Mouse (Mus musculus) liver, embryonic 11.5 days (tissue): ENCODE data around the gene Arpin. TPM values are rescaled to one million over a fixed set of nuclear protein-coding genes. Genes with fewer than 3 reads are reported as not detected.

Experiments used
- ATAC-seq: fragments of 200-750 bp; cut with Nextera tagmentation; replicated peaks from 2 replicates; pipeline ENCODE4 v1.8.0; 2017; ENCODE audit warnings: moderate number of reproducible peaks, mild to moderate bottlenecking, moderate TSS enrichment, moderate library complexity; ENCODE audit not compliant: low FRiP score
- DNase-seq: peaks from one replicate; pipeline ENCODE4 v3.0.0-alpha.2; 2017; ENCODE audit warnings: low spot score
- H3K27ac ChIP-seq: fragments of 300-500 bp; sonication (generic); 2 replicates; pipeline ENCODE4 v1.5.1; 2014; ENCODE audit warnings: mild to moderate bottlenecking, low read depth, low read length, control low read depth
- H3K27me3 ChIP-seq: fragments of 300-500 bp; sonication (generic); replicated peaks from 2 replicates; pipeline ENCODE4 v1.6.1; 2014; ENCODE audit warnings: low read length, mixed read lengths; ENCODE audit not compliant: control insufficient read depth, insufficient read depth
- H3K36me3 ChIP-seq: fragments of 300-500 bp; sonication (generic); 2 replicates; pipeline ENCODE4 v1.6.1; 2014; ENCODE audit warnings: mild to moderate bottlenecking, low read length, moderate library complexity, mixed read lengths; ENCODE audit not compliant: control insufficient read depth, insufficient read depth
- H3K4me1 ChIP-seq: fragments of 300-500 bp; sonication (generic); replicated peaks from 2 replicates; pipeline ENCODE4 v1.6.1; 2014; ENCODE audit warnings: low read length, mixed read lengths; ENCODE audit not compliant: control insufficient read depth, insufficient read depth
- H3K4me2 ChIP-seq: fragments of 300-500 bp; sonication (generic); 2 replicates; pipeline ENCODE4 v1.6.1; 2014; ENCODE audit warnings: mild to moderate bottlenecking, control low read depth, moderate library complexity
- H3K4me3 ChIP-seq: fragments of 300-500 bp; sonication (generic); 2 replicates; pipeline ENCODE4 v1.5.1; 2014; ENCODE audit warnings: low read depth, low read length, control low read depth
- H3K9ac ChIP-seq: fragments of 300-500 bp; sonication (generic); 2 replicates; pipeline ENCODE4 v1.6.1; 2014; ENCODE audit warnings: low read depth, low read length, control low read depth
- H3K9me3 ChIP-seq: fragments of 300-500 bp; sonication (generic); 2 replicates; pipeline ENCODE4 v1.6.1; 2016; ENCODE audit warnings: low read length, inconsistent platforms, mixed read lengths; ENCODE audit not compliant: control insufficient read depth
- WGBS: fragments of 180-500 bp; shearing (Covaris S2); extraction: QIAGEN DNeasy Blood & Tissue Kit; methylation state at CpG from one replicate; pipeline ENCODE4 v1.1.7; 2014; 5-methylcytosine and 5-hydroxymethylcytosine counted together
- polyA plus RNA-seq: library from polyadenylated mRNA; unstranded; fragments of >200 nt; fragmentation: Nextera tagmentation; extraction: Ambion mirVana; gene quantifications from 2 replicates; pipeline ENCODE4 v1.2.1, GENCODE M21; 2014

Arpin gene
- polyA plus RNA-seq, 1 experiment from 2014 or later, result 9.9 TPM

DNA sequence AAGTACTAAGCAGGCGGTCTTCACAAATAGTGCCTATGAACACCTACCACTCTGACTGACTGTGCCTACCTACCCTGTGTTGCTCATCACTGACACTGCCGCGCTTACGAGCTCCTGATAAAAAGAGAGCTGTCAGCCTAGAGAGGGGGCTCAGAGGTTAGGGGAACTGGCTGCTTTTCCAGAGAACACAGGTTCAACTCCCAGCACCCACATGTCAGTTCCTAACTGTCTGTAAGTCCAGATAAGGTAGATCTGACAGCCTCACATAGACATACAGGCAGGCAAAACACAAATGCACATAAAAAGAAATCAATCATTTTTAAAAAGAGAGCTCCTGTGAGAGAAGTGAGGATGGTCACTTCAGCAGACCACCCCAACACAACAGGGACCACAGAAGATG is 30.0 kb downstream of the Arpin start:
- DNase-seq, result no peak
- Histone ChIP-seq H3K4me3 (no peak overlapping the region), H3K27ac (no peak overlapping the region), H3K4me2 (no peak overlapping the region), H3K4me1 (peaks cover 3% of the 10 kb centered on the region; the same call in 1 of the 2 replicates), H3K27me3 (no peaks in the 10 kb centered on the region), H3K9me3 (no peaks in the 10 kb centered on the region), H3K9ac (no peak overlapping the region), H3K36me3 (peaks cover 11% of the 10 kb centered on the region)
- 80% methylated on average over 4 of the region's 4 CpGs for WGBS
- ATAC-seq, result 0 out of 2 replicates have a peak, but pooled peaks have one; percentile 39

DNA sequence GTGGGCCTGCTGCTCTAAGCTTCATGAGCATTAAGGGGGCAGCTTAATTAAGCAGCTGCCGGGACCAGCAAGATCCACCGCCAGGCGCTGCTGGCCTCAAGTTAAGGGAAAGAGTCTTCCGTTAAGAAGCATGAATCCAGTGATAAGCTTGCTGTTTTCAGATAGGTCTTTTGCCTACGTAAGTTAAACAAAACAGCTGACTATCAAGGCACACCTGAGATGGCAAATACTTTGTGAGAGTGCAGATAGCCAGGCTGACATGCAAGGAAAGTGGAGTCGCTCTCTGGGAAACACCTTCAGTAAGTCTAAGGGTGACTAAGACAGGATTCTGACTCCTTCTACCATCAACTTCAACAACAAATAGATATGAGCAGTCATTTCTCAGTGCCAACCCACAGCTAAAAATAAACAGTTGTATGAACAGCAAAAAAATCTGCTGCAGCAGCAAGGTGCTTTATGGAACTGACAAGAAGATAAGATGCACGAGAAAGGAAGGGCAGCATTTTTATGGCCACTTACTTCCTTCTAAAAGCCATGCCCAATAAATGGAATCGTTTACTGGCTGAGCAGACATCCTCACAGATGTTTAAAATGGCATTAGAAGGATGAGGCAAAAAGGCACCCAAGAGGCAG is 31.9 kb downstream of the Arpin start:
- Histone ChIP-seq H3K27me3 (no peaks in the 10 kb centered on the region), H3K9ac (0 out of 2 replicates have a peak overlapping the region, but pooled peaks have one; percentile 20), H3K4me1 (peaks cover 3% of the 10 kb centered on the region; the same call in 1 of the 2 replicates), H3K4me3 (no peak overlapping the region), H3K36me3 (peaks cover 4% of the 10 kb centered on the region; the same call in 1 of the 2 replicates), H3K4me2 (no peak overlapping the region), H3K27ac (no peak overlapping the region), H3K9me3 (no peaks in the 10 kb centered on the region)
- 59% methylated on average over 8 of the region's 8 CpGs for WGBS
- DNase-seq (no peak), ATAC-seq (peak; percentile 47)

DNA sequence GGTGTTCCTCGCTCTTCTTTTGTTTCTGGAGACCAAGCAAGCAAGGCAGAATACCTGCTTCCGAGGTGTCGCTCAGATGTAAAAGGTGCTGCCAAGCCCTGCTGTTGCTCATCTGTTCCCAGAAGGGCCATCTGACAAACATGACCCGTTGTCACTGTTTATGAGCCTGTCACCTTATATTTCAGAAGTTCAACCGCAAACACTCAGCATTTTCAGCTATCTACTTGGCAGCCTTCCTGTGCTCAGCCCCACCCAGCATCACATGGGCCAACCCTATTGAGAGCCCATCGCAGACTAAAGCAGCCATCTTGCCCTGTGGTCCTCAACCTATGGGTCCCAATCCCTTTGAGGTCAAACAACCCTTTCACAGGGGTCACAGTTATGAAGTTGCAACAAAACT is 34.4 kb downstream of the Arpin start:
- H3K9ac ChIP-seq, result no peak overlapping the region
- ATAC-seq, result peak; percentile 53; the same call in 1 of the 2 replicates

DNA sequence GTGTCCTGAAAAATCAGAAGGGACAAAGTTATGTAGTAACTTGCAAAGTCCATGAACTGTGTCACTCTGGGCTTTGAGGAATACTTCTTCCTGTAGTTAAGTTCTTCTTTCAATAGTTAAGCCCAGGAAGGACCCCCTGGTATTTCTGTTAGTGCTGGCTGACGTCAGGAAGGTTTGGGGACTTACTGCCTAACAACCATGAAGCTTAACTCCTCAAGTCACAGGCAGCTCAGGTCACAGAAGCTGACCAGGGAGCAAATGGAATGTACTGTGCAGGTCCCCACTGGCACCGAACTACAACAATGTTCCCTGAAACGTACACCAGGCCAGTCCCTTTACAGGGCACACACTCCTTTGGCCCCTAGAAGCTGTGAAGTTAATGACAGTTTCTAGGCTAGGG is 39.9 kb downstream of the Arpin start:
- ATAC-seq, result no peak

More for the DNA sequence above, 34.4 kb downstream of the Arpin start:
- no peak overlapping the region for H3K4me2 ChIP-seq
- H3K4me3 ChIP-seq, result no peak overlapping the region
- no peak overlapping the region for H3K27ac ChIP-seq
- peaks cover 3% of the 10 kb centered on the region; the same call in 1 of the 2 replicates for H3K4me1 ChIP-seq
- no peak for DNase-seq
- peaks cover 4% of the 10 kb centered on the region; the same call in 1 of the 2 replicates for H3K36me3 ChIP-seq
- no peaks in the 10 kb centered on the region for H3K9me3 ChIP-seq
- H3K27me3 ChIP-seq, result no peaks in the 10 kb centered on the region
- WGBS, result 85% methylated on average over 6 of the region's 6 CpGs

DNA sequence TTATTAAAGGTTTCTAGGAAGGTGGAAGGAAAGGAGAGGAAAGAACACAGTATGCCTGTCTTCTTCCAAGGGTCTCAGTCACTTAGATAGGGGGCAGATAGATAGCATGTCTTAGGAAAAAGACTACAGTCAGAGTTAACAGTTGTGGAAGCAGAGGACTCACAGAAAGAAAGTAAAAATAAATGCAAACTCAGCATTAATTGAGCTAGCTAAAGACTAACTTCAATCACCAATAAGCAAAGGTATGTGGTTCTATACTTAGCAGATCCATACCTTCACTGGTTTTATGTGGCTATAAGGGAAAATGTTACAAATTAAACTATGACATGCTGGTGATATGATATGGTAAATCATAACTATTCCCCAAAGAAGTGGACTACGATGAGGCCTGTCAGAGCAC is 40.4 kb downstream of the Arpin start:
- no peaks in the 10 kb centered on the region for H3K9me3 ChIP-seq
- no peak overlapping the region for H3K27ac ChIP-seq
- no peaks in the 10 kb centered on the region for H3K4me1 ChIP-seq
- no peaks in the 10 kb centered on the region for H3K27me3 ChIP-seq
- H3K4me2 ChIP-seq, result no peak overlapping the region
- no peak overlapping the region for H3K4me3 ChIP-seq
- DNase-seq (no peak), ATAC-seq (no peak)
- no peak overlapping the region for H3K9ac ChIP-seq
- peaks cover 2% of the 10 kb centered on the region; the same call in 1 of the 2 replicates for H3K36me3 ChIP-seq
- 100% methylated on average over 1 of the region's 1 CpGs for WGBS

More for the DNA sequence above, 39.9 kb downstream of the Arpin start:
- Histone ChIP-seq H3K9me3 (no peaks in the 10 kb centered on the region), H3K27me3 (no peaks in the 10 kb centered on the region), H3K4me1 (no peaks in the 10 kb centered on the region), H3K4me2 (no peak overlapping the region), H3K27ac (no peak overlapping the region), H3K9ac (no peak overlapping the region), H3K36me3 (peaks cover 2% of the 10 kb centered on the region; the same call in 1 of the 2 replicates), H3K4me3 (no peak overlapping the region)
- DNase-seq, result no peak
- 86% methylated on average over 3 of the region's 3 CpGs for WGBS

DNA sequence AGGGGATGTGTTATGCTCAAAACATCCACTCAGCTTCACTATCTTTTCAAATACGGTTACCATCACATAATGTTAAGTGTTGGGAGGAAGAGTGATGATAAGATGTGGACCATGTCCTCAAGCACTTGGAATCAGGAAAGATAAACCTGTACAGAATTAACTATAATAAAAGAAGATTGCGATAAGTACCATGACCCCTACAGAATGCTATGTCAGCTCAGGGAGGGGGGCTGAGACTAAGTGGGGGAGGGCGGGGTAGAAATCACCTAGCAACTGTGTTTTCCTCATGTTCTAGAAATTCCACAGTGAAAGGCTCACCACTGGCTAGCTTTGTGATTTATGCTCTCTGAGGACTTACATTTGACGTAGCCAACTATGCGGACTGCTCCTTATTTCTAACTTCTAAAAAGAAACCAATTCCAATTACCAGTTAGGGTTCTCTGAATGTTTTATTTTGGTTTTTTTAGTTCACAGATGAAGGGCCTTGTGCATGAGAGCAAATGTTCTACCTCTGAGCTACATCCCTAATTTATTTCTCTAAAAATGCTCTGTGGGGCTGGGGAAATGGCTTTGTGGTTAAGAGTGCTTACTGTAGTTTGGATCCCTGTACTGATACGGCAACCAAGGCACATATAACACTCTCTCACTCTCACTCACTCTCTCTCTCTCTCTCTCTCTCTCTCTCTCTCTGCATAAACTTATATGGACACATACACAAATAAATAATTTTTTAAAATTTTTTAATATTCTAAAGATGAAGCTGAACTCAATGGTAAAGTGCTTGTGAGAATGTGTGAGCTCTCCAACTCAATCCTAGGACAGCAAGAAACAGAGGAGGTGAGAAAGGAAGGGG is 42.4 kb downstream of the Arpin start:
- Histone ChIP-seq H3K4me3 (no peak overlapping the region), H3K9ac (no peak overlapping the region), H3K27ac (no peak overlapping the region), H3K27me3 (no peaks in the 10 kb centered on the region), H3K4me1 (no peaks in the 10 kb centered on the region), H3K4me2 (no peak overlapping the region), H3K9me3 (no peaks in the 10 kb centered on the region), H3K36me3 (0 out of 2 replicates have a peak, but pooled peaks cover 4% of the 10 kb centered on the region)
- 81% methylated on average over 6 of the region's 6 CpGs for WGBS
- ATAC-seq (no peak), DNase-seq (no peak)

DNA sequence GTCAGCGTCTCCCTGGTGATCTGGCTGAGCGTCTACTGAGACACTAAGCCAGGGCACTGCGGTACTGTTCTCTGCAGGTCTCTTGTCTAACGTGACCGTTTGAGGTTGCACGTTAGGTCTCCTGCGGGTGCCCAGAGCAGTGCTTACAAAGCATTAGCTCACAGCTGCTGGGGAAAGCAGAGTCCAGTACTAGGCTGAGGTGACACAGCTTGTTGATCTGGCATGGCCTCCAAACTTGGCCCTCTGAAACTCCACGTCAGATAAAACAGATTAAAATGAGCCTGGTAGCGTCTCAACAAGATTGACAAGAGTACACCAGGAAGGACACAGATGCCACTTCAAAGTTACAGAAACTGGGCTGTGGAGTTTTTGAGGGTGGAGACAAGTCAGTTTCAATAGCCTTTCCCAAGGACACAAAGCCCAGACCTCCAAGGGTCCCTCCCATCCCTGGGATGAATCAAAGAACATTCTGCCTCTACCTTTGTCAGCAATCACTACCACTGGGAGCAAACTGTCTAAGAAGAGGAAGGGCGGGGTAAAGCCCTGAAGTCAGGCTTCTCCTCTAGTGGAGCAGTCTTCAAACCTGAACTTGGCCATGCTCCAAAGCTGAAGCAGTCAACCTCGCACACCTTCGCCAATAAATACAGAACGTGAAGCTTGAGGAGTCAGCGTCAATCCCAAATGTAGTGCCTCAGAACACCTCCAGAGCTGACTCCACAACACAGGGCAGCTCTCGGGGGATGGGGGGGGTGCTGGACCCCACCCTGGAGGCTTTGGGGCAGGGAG is 44.5 kb downstream of the Arpin start:
- ATAC-seq (no peak), DNase-seq (no peak)
- 88% methylated on average over 15 of the region's 15 CpGs for WGBS
- no peak overlapping the region for H3K27ac ChIP-seq
- no peak overlapping the region for H3K9ac ChIP-seq
- H3K4me3 ChIP-seq, result no peak overlapping the region
- no peaks in the 10 kb centered on the region for H3K9me3 ChIP-seq
- no peak overlapping the region for H3K4me2 ChIP-seq
- H3K4me1 ChIP-seq, result no peaks in the 10 kb centered on the region
- no peaks in the 10 kb centered on the region for H3K27me3 ChIP-seq
- H3K36me3 ChIP-seq, result 0 out of 2 replicates have a peak, but pooled peaks cover 3% of the 10 kb centered on the region

DNA sequence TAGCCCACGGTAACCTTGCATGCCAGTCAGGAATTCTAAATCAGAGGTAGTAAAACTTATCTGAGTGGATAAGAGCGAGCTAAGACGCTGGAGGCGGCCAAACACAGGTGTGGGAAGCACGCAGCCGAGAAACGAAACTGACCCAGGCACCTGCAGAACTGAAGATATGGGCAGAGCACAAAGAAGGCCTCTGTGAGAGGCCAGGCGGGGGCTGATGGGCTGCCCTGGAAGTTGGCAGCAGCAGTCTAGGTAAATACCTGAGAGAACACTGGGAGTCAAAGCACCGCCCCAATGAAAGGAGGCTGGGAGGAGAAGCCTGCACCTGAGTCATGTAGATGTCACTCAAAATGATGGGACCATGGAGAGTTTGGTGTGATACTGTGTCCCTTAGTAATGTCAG is 46.6 kb downstream of the Arpin start:
- Histone ChIP-seq H3K36me3 (0 out of 2 replicates have a peak, but pooled peaks cover 3% of the 10 kb centered on the region), H3K4me1 (no peaks in the 10 kb centered on the region), H3K9me3 (no peaks in the 10 kb centered on the region), H3K9ac (no peak overlapping the region), H3K4me3 (no peak overlapping the region), H3K27ac (no peak overlapping the region), H3K27me3 (no peaks in the 10 kb centered on the region), H3K4me2 (no peak overlapping the region)
- WGBS, result 86% methylated on average over 9 of the region's 9 CpGs
- no peak for DNase-seq
- no peak for ATAC-seq
